Mouse (Mus musculus) cerebellum, adult 11-12 months (tissue): ENCODE measurements around the gene Ankrd35.
"Not testable (repeated sequence)": the region's sequence is repeated elsewhere in the genome, so short reads cannot be mapped to it uniquely, and the experiment has no call there.

Experiments used
- DNase-seq: peaks from one replicate; pipeline ENCODE4 v3.0.0; 2022

The Ankrd35 gene

DNA sequence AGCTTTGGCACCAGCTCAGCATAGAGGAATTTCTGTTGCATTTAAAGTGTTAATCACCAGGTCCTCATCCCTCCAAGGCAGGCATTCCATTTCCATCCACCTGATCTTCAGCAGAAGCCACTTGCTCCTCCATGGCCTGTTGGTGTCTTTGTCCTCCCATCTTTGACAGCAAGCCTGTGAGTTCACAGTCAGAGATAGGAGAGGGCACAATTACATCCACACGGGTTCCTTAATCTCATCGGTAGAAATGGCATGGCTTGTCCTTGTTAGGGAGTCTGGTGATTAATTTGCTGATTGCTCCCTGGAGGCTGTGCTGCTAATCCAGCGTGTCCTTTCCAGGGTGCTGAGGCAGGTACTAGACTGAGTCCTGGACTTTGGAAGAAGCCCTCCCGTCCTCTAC is 3.6 kb downstream of the Ankrd35 start:
- DNase-seq: no peak

DNA sequence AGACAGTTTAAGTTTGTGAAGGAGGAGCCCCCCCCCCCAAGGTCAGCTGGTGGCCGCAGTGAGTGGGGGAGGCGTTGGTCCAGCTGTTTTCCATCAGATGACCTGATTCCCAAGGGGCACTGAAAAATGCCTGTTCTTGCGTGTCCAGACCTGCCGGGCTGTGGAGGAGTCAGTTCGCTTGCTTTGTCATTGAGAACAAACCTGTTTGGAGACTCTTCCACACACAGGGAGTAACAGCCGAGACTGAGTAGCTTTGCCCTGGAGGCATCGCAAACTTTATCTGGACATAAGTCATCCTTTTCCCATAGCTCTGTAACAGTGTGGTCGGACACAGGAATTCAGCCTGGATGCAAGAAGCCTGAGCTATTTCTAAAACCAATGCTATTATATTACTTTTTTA is 4.5 kb downstream of the Ankrd35 start:
- no peak for DNase-seq

DNA sequence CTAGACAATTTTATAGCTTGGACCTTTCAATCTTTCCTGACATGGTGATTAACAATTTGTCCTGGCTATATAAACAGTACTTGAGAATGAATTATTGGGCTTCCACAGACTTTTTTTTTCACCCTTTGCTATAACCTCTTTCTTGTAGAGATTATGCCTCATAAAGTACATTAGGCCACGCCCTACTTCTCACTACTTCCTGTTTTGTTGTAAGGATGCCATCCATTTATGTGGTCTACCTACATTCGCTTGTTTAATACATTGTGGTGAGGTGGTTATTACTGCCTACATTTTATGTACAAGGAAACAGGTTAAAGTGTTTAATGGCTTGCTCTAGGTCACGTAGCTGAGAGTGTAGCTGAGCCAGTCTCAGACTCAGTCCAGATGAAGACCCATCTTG is 5.2 kb downstream of the Ankrd35 start:
- no peak for DNase-seq

DNA sequence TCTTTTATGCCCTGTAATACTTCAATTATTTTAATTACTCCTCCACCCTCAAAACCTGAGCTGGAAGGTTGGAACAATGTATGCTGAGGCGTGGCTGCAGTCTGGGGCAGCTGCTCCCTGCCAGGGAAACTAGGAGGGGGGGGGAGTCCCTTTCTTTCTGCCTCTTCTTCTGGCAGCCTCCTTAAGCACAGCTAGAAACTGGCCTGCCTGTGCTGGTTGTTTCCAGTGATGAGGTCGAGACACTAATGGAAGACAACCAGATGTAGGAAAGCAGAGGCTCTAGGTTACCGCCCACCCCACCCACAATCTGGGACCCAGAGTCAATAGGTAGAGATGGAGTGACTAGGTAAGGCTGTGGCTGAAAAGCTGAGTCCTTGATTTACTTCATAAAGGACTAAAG is 5.8 kb downstream of the Ankrd35 start:
- no peak for DNase-seq

DNA sequence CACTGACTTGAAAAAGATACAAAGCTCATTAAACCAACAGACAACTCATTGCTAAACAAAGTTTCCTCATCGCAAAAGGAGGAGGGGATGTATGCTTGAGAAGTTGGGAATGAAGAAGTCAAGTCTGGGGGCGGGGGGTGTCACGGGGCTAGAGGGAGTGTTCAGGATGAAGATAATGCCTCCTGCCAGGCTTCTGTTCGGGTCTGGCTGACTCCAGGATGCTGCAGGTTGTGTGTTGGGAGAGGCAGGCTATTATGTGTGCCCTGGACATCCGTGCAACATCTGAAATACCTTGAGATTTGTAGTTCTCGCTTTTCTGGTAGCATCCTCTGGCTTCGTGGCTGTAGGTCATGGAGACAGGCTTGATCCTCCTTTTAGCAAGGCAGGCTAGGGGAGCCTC is 8.5 kb downstream of the Ankrd35 start:
- no peak for DNase-seq

DNA sequence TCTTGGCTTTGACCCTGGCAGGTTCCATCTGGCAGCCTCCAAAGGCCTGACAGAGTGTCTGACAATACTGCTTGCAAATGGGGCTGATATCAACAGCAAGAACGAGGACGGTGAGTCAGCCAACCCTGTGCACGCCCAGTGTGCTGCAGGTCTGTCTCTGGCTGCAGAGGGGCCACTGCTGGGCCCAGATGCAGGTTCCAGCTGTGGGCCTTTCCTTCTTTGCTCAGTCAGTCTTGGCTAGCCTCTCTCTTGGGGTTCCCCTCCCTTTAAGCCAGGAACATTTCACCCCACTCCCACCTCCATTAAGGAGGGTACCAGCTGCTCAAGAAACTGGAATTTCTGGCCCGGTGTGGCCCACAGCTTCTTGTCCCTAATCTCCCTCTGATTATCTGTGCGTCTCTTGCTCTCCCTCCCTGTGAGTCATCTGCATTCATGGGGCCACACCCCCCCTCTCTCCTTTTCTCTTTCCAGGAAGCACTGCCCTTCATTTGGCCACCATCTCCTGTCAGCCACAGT is 9.3 kb downstream of the Ankrd35 start:
- DNase-seq: no peak

DNA sequence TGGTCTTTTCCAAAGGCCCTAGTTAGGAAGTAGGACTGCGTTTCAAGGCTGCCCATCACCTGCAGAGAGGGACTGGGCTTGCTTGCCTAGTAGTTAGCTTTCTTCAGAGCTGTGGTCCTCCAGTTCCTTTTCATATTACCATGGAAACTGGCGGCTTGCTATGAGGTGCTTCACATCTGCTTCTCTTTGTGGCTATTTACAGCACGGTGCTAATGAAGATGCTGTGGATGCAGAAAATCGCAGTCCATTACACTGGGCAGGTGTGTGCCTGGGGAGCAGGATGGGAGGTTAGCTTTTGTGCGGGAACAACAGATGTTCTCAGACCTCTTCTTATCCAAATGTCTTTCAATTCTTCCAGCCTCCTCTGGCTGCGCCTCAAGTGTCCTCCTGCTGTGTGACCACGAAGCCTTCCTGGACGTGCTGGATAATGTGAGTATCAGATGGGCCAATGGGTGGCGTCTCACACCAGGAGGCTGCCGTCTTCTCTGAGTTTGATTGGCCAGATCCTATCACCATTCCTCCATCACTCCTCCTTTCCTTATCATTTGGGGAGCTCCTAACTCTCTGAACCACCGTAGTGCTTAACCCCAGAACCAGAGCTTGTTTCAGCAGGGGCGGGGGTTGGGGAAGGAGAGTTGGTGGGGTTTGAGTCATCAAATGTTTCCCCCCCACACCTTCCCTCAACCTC is 10.5 kb downstream of the Ankrd35 start:
- no peak for DNase-seq

DNA sequence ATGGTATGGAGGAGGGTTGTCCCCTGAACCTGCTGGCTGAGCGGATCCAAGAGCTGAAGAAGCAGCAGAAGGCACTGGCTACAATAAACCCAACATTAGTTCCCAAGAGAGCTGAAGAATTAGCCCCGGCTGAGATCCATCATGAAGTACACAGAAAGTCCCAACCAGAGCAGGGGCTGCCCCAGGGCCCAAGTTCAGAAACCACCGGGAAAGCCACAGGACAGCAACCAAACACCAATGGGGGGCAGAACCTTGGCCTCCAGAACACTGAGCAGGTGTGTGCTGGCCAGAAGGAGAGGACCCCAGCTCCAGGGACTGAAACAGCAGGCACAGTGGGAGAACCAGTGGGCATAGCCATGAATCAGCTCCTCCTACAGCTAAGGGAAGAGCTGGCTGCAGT is 13.6 kb downstream of the Ankrd35 start:
- no peak for DNase-seq

DNA sequence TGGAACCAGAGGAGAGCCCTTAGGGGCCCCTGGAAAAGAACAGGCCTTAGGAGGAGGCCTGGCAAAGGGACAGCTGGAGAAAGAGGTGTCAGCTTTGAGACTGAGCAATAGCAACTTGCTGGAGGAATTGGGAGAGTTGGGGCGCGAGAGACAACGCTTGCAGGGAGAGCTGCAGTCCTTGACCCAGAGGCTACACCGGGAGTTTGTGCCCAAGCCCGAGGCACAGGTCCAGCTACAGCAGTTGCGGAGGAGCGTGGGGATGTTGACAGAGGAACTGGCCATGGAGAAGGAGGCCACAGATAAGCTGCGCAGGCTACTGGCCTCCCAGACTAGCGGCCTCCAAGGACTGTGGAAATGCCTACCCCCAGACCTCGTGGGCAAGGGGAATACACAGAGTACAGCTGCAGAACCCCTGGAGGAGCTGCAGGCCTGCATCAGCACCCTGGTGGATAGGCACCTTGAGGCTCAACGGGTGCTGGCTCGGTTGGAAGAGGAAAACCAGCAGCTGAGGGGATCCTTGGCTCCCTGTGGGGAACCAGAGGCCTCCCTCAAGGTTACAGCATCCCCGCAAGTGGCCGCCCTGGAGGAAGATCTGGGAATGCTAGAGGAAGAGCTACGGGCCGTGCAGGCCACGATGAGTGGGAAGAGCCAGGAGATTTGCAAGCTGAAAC is 14.4 kb downstream of the Ankrd35 start:
- DNase-seq: no peak

DNA sequence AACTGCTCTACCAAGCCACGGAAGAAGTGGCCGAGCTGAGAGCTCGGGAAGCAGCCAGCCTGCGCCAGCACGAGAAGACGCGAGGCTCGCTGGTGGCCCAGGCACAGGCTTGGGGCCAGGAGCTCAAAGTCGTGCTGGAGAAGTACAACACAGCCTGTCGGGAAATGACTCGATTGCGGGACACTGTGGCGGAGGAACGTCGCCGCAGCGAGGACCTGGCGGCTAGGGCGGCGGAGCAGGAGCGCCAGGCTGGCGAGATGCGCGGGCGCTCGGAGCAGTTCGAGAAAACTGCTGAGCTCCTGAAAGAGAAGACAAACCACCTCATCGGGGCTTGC is 14.9 kb downstream of the Ankrd35 start:
- DNase-seq: no peak

DNA sequence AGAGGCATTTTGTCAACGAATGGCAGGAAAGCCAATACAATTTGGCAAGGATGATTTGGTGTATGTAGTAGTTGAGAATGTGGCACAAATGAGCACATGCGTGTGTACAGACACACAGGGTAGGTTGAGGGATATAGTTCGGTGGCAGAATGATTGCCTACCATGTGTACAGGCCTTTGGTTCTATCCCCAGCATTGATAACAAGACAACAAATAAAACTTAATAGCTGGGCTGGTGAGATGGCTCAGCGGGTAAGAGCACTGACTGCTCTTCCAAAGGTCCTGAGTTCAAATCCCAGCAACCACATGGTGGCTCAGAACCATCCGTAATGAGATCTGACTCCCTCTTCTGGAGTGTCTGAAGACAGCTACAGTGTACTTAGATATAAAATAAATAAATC is 16.1 kb downstream of the Ankrd35 start:
- not testable (repeated sequence) for DNase-seq

DNA sequence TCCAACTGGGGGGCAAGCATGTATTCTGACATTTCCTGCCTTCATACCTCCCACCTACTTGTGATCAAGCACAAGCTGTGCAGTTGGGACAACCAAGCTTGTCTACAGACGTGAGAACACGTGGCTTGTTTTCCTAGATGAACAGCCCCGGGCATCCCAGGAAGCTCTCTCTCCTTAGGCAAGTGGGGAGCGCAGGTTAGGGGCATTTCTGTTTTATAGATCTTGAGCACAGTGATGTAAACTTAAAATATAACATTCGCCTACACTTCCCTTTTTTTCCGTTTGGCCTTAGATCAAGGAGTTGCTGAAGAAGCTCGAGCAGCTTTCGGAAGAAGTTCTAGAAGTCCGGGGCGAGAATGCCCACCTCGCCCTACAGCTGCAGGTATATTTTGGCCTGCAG is 18.9 kb downstream of the Ankrd35 start:
- DNase-seq: no peak

DNA sequence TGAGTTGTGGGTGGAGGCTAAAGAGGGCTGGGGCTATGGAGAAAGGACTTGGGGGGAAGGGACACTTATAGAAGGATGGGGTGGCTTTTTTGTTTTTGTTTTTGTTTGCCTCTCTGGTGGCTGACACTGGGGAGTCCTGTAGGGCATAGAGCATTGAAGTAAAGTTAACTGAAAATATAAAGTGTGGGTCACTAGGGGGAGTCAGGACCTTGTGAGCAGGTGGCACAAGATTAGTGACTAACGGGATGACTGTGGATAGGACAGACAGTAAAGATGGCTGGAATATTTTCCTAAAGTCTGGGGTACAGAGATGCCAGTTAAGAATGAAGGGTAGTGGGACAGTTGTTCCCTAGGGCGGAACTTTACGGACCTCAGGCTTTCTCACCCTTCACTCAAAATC is 20.4 kb downstream of the Ankrd35 start:
- DNase-seq: no peak

DNA sequence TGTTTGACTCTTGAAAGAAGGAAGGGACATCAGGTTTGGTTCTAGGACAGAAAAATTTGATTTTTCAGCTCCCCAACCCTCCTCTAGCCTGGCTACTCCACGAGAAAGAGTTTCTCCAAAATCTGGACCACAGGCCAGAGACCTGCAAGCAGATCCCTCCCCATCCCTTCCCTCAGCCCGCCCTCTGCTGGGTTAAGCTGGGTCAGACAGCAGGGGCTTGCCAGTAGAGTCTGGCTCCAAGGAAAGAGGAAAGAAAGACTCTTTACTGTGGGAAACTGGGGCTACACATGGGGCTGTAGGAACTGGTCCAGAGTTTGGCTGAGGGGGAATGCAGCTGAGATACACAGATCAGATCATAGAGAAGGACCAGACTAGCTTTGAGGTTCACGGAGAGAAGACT is 22.6 kb downstream of the Ankrd35 start:
- no peak for DNase-seq

DNA sequence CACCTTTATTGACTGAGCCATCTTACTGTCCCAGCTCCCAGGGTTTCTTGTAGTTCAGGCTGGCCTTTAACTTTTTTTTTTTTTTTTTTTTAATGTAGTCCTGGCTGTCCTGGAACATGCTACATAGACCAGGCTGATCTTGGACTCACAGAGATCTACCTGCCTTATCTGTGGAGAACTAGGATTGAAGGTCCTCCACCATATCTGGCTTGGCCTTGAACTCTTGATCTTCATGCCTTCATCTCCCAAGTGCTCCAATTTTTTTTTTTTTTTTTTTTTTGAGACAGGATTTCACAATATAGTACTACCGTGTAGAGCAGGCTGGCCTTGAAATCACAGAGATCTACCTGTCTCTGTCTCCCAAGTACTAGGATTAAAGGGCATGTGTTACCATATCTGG is 23.6 kb downstream of the Ankrd35 start:
- no peak for DNase-seq

DNA sequence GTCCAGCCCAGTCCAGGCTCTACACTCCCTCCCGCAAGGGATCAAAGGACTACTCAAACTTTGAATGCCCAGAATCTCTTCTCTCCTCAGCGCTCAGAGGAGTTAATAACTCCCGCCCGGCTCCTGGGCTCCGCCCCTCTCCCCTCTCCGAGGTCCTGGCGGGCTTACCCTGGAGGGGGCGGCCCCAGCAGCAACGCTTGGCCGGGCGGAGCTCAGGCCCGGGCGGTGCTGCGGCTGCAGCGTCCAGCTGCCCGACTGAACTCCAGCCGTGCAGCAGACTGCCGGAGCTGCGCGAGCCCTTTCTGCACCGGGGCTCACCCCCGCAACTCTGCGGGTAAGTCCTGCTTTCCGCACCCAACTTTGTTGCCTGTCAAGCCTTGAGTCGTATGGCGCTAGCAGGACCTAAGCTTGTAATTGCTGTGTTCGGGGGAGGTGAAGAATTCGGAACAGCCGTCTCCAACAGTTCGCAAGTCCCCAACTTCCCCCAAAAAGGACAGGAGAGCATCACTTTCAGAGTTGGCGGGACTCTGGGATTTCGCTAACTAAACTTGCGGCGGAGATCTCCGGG is 26.4 kb downstream of the Ankrd35 start, which contains the start of gene Pias3:
Pias3 (plus strand) TSS at position 187 of the 568 bp plus-strand sequence.
- DNase-seq: peak; percentile 58

DNA sequence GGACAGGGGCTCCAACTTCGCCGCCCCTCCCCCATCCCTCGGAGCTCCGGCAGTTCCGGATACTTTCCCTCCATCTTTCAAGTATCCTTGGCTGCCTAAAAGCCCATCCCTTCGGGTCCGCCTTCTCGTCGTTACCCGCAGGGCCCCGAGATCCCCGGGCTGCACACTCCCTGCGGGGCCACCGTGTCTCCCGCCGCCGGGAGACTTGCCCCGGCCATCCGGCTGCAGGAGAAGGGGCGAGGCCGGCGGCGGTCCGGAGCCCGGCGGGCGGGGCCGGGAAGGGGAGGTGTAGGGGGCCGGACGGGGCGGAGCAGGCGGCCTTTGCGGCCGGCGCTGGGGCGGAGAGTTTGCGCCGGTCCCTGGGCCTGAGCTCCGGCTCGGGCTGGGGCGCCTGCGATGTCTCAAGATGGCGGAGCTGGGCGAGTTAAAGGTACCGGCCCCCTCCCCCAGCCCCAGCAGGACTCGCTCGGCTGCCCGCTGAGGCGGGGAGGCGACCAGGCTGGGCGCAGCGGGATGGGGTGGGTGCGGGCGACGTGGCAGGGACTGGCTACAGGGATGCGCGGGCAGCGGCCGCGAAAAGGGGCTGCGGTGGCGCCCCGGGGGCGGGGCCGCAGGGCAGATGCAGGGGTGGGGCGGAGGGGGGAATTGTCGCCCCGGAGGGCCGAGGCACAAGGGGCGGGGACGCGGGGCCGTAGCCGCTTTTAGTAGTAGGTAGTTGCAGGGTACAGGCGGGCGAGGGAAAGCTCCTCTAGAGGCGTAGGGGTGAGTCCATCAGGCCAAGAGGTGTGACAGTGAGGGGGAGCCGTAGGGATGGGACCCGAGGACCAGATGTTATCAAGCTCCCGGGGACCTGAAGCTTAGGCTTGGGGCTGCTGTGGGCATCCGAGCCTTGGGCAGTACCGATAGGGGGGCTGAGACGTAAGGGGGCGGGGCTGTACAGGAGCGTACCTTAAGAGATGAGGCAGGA is 27.1 kb downstream of the Ankrd35 start:
- DNase-seq: peak; percentile 87

DNA sequence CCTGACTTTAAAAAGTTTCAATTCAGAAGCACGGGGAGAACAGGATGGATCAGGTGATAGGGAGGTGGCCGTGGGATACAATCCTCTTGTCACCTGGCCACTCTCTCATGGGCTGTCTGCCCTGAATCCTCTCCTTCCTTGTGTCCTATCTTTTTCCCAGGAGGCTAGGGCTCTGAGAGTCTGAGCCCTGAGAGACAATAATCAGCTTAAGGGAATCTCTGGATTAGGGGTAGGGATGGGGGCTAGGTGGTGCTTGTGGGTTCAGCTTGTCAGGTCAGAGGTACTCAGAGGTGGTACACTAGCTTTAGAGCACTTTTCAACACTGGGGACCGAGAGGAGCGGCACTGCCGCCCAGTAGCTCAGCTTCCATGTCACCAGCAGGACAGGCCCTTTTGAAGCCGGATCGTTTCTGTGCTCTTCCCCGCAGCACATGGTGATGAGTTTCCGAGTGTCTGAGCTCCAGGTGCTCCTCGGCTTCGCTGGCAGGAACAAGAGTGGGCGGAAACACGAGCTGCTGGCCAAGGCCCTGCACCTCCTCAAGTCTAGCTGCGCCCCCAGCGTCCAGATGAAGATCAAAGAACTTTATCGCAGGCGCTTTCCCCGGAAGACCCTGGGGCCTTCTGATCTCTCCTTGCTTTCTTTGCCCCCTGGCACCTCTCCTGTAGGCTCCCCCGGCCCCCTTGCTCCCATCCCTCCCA is 29.2 kb downstream of the Ankrd35 start:
- no peak for DNase-seq

DNA sequence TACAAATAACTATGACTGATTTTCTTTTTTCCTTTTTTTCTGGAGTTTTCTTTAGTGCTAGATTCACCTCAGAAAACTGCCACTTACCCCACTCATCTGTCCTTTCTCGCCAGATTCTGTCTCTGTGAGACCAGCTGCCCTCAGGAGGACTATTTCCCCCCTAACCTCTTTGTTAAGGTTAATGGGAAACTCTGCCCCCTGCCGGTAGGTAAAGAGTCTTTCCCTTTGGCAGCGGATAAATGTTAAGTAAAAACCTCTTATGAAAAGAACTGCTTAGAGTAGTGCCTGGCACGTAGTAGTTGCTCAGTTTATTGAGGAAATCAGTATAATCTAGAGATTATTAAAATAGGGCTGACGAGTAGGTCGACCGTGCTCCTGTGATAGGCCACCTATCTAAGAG is 30.4 kb downstream of the Ankrd35 start:
- no peak for DNase-seq

DNA sequence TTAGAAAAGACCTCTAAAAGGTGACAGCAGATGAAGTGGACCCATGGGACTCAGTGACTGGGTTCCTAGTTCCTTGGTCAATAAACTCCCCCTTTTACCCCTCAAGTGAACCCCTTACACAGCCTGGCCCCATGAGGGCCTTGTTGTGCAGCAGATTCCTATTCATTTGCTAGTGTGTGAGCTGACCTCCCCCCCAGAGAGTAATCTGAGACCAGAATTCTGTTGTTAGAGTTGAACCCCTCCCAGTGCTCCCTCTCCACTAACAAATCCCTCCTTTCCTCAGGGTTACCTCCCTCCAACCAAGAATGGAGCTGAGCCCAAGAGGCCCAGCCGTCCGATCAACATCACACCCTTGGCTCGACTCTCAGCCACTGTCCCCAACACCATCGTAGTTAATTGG is 31.1 kb downstream of the Ankrd35 start:
- DNase-seq: no peak

DNA sequence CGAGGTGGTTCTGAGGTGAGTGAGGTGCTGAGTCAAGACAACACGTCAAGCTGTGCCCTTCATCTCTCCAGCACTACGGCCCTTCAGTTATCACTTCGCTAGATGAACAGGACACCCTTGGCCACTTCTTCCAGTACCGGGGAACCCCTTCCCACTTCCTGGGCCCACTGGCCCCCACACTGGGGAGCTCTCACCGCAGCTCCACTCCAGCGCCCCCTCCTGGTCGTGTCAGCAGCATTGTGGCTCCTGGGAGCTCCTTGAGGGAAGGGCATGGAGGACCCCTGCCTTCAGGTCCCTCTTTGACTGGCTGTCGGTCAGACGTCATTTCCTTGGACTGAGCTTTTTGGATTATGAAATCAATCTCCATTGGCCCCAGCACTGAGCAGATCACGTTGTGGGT is 34.8 kb downstream of the Ankrd35 start:
- DNase-seq: no peak

DNA sequence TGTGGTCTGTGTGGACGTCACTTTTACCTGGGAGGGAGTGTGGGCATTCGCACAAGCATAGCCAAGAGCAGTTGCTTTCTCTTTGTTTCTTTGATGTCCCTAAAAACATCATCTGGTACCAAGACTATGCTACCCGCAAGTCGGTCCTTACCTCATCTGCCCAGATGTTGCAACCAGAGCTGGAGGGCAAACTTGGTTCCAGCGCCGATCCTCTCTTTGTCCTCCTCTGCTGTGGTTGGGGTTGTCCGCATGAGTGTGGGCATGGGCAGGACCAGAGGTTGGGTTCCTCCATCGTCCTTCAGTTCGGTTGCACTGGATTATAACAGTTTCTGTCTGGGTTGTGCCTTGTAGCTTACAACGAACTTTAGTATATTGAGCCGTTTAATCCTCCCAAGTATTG is 36.3 kb downstream of the Ankrd35 start:
- no peak for DNase-seq

DNA sequence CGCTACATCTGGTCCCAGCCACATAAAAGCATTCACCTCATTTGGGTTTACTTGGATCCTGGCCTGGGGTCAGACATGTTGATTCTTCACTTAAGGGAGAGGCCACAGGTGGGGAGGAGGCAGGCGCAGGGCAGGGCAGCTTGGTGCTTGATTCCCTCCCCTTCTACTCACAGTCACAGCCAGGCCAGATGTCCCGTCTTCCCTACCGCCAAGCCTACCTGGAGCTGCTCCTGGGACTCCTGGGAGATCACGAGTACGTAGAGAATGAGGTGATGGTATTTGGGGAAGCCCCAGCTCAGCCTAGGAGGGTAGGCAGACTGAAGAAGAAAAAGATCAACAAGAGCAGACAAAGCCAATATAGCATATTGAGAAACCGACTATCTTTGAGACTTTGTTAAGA is 37.1 kb downstream of the Ankrd35 start:
- no peak for DNase-seq
